Mouse (Mus musculus) heart, adult 2 months (tissue): Measurements from ENCODE around the gene Syt12.

Experiments
- CTCF ChIP-seq: fragments of 200-600 bp; IDR thresholded peaks from 2 replicates; pipeline ENCODE4 v1.8.1; 2022; ENCODE audit warnings: antibody characterized with exemption, mild to moderate bottlenecking, moderate library complexity
- EP300 ChIP-seq: fragments of 200-500 bp; IDR thresholded peaks from 2 replicates; pipeline ENCODE4 v1.6.1; 2011; ENCODE audit warnings: low read depth, low read length, control low read depth; ENCODE audit not compliant: insufficient read depth
- POLR2A ChIP-seq: fragments of 200-500 bp; IDR thresholded peaks from 2 replicates; pipeline ENCODE4 v1.6.1; 2011; ENCODE audit warnings: mild to moderate bottlenecking, low read depth, low read length, control low read depth; ENCODE audit not compliant: insufficient read depth

DNA sequence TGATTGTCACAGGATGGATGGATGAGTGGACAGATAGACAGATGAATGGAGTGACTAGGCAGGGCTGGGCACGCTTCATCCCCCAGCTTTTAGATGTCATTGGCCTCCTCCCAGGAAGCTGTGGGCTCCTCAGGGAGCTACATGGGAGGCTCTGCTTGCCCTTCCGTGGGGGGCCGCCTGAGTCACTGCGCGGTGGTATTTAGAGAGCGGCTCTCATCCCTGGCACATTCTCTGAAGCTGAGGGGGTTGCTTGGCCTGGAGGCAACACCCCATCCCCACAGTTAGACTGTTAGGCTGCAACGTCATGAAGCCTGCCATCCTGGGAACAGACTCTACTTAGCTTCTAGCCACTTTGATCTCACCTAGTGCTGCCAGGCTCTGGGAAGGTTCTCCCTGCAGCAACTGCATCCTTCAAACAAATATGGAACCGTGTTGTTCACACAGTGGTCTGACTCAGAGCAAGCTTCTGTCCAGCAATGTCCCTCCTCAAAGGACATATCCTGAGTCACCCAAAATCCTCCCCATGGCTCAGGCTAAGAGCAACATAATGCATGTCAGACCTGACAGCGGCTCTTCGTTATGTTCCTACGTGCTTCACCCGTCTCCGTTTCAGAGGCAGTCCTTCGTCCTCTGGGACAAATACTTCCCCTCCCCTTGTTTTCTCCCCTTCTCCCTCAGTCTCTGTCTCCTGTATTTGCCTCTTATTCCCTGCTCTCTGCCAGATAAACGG is 22.0 kb downstream of the Syt12 start:
- TF ChIP-seq POLR2A (no peak), CTCF (no peak), EP300 (no peak)
